Mouse (Mus musculus) neural tube, postnatal 0 days (tissue): Measurements from ENCODE around the gene Slc17a8. TPM values are rescaled to one million over a fixed set of nuclear protein-coding genes. Genes with fewer than 3 reads are reported as not detected.

Experiments
- polyA plus RNA-seq: library from polyadenylated mRNA; unstranded; fragments of >200 nt; fragmentation: Nextera tagmentation; extraction: Ambion mirVana; gene quantifications from 2 replicates; pipeline ENCODE4 v1.2.1, GENCODE M21; 2015

Slc17a8 gene
- polyA plus RNA-seq, result 1.2 TPM in 2 replicates

DNA sequence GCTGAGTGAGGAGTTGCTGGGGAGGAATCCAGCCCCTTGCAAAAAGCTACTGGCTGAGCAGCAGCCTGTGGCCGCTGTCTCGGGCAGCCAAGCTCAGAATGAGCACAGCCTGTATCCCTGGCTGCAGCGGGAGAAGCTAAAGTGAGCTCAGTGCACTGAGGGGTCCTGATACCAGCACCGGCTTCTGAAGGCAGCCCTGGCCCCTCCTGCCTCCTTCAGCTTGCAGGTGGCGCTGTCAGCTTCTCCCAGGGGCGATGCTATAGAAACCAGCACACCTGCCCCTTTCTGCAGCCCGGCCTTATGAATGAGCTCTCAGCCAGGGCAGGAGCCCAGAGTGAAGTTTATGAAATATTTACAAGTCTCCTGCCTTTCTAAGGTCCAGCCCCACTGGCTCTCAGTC, at the start of gene Slc17a8:
Gene Slc17a8 (minus strand): TSS at position 125 of the 400 bp plus-strand sequence.

GRCm38 (mm10) chr10:89532929-89533727, 87.9 kb downstream of the Slc17a8 start, which contains the start of gene Nr1h4:
Gene Nr1h4 (minus strand): TSS chr10:89533585.

Other genes with a start within 250 kb of the Slc17a8 start
- gene Gas2l3, start 177.3 kb downstream of the Slc17a8 start, polyA plus RNA-seq, result 7.8 and 9.0 TPM in 2 replicates
- gene Nr1h4, start 87.7 kb downstream of the Slc17a8 start, polyA plus RNA-seq, result 0.11 TPM in 1 of 2 replicates, not detected in the other
- 6.3 and 7.0 TPM in 2 replicates for gene Scyl2, start 65.0 kb upstream of the Slc17a8 start, polyA plus RNA-seq
- 64.0 and 72.8 TPM in 2 replicates for gene Actr6, start 111.0 kb upstream of the Slc17a8 start, polyA plus RNA-seq
- gene Uhrf1bp1l, start 123.7 kb upstream of the Slc17a8 start, polyA plus RNA-seq, result 28.0 and 34.7 TPM in 2 replicates